Mouse (Mus musculus) CH12.LX (cell line): ENCODE results near the gene Pabpn1l. TPM values are rescaled to one million over a fixed set of nuclear protein-coding genes. Genes with fewer than 3 reads are reported as not detected.

Experiments
- DNase-seq: peaks from one replicate; pipeline ENCODE4 v3.0.0-alpha.2; 2013; ENCODE audit errors: extremely low read depth
- H3K27ac ChIP-seq: 2 replicates; pipeline ENCODE4 v1.5.1; 2012; ENCODE audit warnings: low read depth, mild to moderate bottlenecking, control low read depth, moderate library complexity; ENCODE audit not compliant: insufficient read depth
- H3K27me3 ChIP-seq: replicated peaks from 2 replicates; pipeline ENCODE3; 2012; ENCODE audit warnings: inconsistent platforms
- H3K36me3 ChIP-seq, 2 experiments: replicated peaks in 1 of 2; 2 replicates each; pipeline versions ENCODE3 to v1.6.1; 2012; ENCODE audit warnings: inconsistent platforms in 1 of 2, low read length in 1 of 2, mild to moderate bottlenecking in 1 of 2, mixed read lengths in 1 of 2, moderate library complexity in 1 of 2; ENCODE audit not compliant: control insufficient read depth in 1 of 2, insufficient read depth in 1 of 2
- H3K4me1 ChIP-seq, 2 experiments: 2 replicates each; pipeline ENCODE4 v1.6.1; 2012; ENCODE audit warnings: inconsistent platforms in 1 of 2, moderate library complexity in 1 of 2; ENCODE audit not compliant: insufficient read depth in 2 of 2, control insufficient read depth in 1 of 2
- H3K4me2 ChIP-seq: 2 replicates; pipeline ENCODE4 v1.6.1; 2012; ENCODE audit warnings: low read depth, mild to moderate bottlenecking, control low read depth; ENCODE audit not compliant: poor library complexity, insufficient read depth, severe bottlenecking
- H3K4me3 ChIP-seq, 3 experiments: fragments of 150-350 bp in 1 of 3; sonication (generic) in 1 of 3; replicated peaks in 1 of 3; 2 replicates each; pipeline versions ENCODE3 to v1.5.1; 2011 to 2012; ENCODE audit warnings: low read depth in 2 of 3, low read length in 2 of 3, mild to moderate bottlenecking in 2 of 3, moderate library complexity in 2 of 3, control low read depth in 1 of 3, improper control_type of control experiment in 1 of 3, inconsistent platforms in 1 of 3, mixed read lengths in 1 of 3; ENCODE audit not compliant: poor library complexity in 1 of 3
- H3K79me2 ChIP-seq: replicated peaks from 2 replicates; pipeline ENCODE4 v1.6.1; 2012; ENCODE audit warnings: mild to moderate bottlenecking, moderate library complexity; ENCODE audit not compliant: control insufficient read depth, poor library complexity, insufficient read depth, severe bottlenecking; ENCODE audit errors: extremely low read depth
- H3K9ac ChIP-seq: 2 replicates; pipeline ENCODE4 v1.6.1; 2012; ENCODE audit warnings: low read depth, mild to moderate bottlenecking, control low read depth, moderate library complexity; ENCODE audit not compliant: insufficient read depth
- H3K9me3 ChIP-seq: replicated peaks from 2 replicates; pipeline ENCODE3; 2012; ENCODE audit warnings: low read length, inconsistent platforms, mixed read lengths
- BHLHE40 ChIP-seq: IDR thresholded peaks from 2 replicates; pipeline ENCODE4 v1.6.1; 2011; ENCODE audit warnings: mild to moderate bottlenecking, low read depth, low read length, improper control_type of control experiment
- CHD1 ChIP-seq: IDR thresholded peaks from 2 replicates; pipeline ENCODE4 v1.6.1; 2012; ENCODE audit warnings: low read depth, low read length, improper control_type of control experiment, inconsistent platforms
- CHD2 ChIP-seq: IDR thresholded peaks from 2 replicates; pipeline ENCODE4 v1.6.1; 2011; ENCODE audit warnings: low read length, improper control_type of control experiment
- EP300 ChIP-seq: IDR thresholded peaks from 2 replicates; pipeline ENCODE4 v1.6.1; 2011; ENCODE audit warnings: low read length, improper control_type of control experiment
- ETS1 ChIP-seq: conservative IDR thresholded peaks from 2 replicates; pipeline ENCODE4 v1.6.1; 2012; ENCODE audit warnings: low read depth, mild to moderate bottlenecking, inconsistent platforms, low read length, improper control_type of control experiment, moderate library complexity
- GABPA ChIP-seq: IDR thresholded peaks from 2 replicates; pipeline ENCODE4 v1.6.1; 2012; ENCODE audit warnings: low read depth, low read length, improper control_type of control experiment, inconsistent platforms; ENCODE audit not compliant: insufficient replicate concordance
- JUN ChIP-seq: IDR thresholded peaks from 2 replicates; pipeline ENCODE4 v1.6.1; 2011; ENCODE audit warnings: low read depth, mild to moderate bottlenecking, low read length, improper control_type of control experiment, moderate library complexity; ENCODE audit not compliant: insufficient read depth
- JUND ChIP-seq: conservative IDR thresholded peaks from 2 replicates; pipeline ENCODE4 v1.6.1; 2011; ENCODE audit warnings: low read depth, low read length, improper control_type of control experiment
- KAT2A ChIP-seq: IDR thresholded peaks from 2 replicates; pipeline ENCODE4 v1.6.1; 2012; ENCODE audit warnings: low read length, improper control_type of control experiment, inconsistent platforms; ENCODE audit not compliant: insufficient replicate concordance
- MAFK ChIP-seq: IDR thresholded peaks from 2 replicates; pipeline ENCODE4 v1.6.1; 2011; ENCODE audit warnings: low read length, improper control_type of control experiment; ENCODE audit not compliant: insufficient replicate concordance
- MAX ChIP-seq: IDR thresholded peaks from 2 replicates; pipeline ENCODE4 v1.6.1; 2011; ENCODE audit warnings: low read length, improper control_type of control experiment
- MEF2A ChIP-seq: IDR thresholded peaks from 2 replicates; pipeline ENCODE4 v1.6.1; 2014; ENCODE audit warnings: low read depth, mild to moderate bottlenecking, inconsistent platforms, low read length, improper control_type of control experiment, borderline replicate concordance
- NRF1 ChIP-seq: IDR thresholded peaks from 2 replicates; pipeline ENCODE4 v1.6.1; 2014; ENCODE audit warnings: low read depth, mild to moderate bottlenecking, inconsistent platforms, low read length, improper control_type of control experiment, moderate library complexity
- PAX5 ChIP-seq: IDR thresholded peaks from 2 replicates; pipeline ENCODE4 v1.6.1; 2012; ENCODE audit warnings: low read length, inconsistent platforms, mixed read lengths
- POLR2A ChIP-seq: IDR thresholded peaks from 2 replicates; pipeline ENCODE4 v1.6.1; 2011; ENCODE audit warnings: low read depth, mild to moderate bottlenecking, improper control_type of control experiment, low read length
- POLR2AphosphoS2 ChIP-seq: IDR thresholded peaks from 2 replicates; pipeline ENCODE4 v1.6.1; 2011; ENCODE audit warnings: low read depth, low read length, improper control_type of control experiment
- RAD21 ChIP-seq: IDR thresholded peaks from 2 replicates; pipeline ENCODE4 v1.6.1; 2011; ENCODE audit warnings: low read depth, mild to moderate bottlenecking, low read length, improper control_type of control experiment, moderate library complexity
- RCOR1 ChIP-seq: conservative IDR thresholded peaks from 2 replicates; pipeline ENCODE4 v1.6.1; 2012; ENCODE audit warnings: low read depth, mild to moderate bottlenecking, inconsistent platforms, low read length, improper control_type of control experiment
- SIN3A ChIP-seq: IDR thresholded peaks from 2 replicates; pipeline ENCODE4 v1.6.1; 2012; ENCODE audit warnings: low read length, improper control_type of control experiment, inconsistent platforms
- TBP ChIP-seq: conservative IDR thresholded peaks from 2 replicates; pipeline ENCODE4 v1.6.1; 2011; ENCODE audit warnings: low read depth, low read length, improper control_type of control experiment
- UBTF ChIP-seq: IDR thresholded peaks from 2 replicates; pipeline ENCODE4 v1.6.1; 2012; ENCODE audit warnings: low read depth, mild to moderate bottlenecking, inconsistent platforms, low read length, improper control_type of control experiment, moderate library complexity
- ZC3H11A ChIP-seq: IDR thresholded peaks from 2 replicates; pipeline ENCODE4 v1.6.1; 2012; ENCODE audit warnings: low read depth, mild to moderate bottlenecking, inconsistent platforms, low read length, improper control_type of control experiment
- ZNF384 ChIP-seq: IDR thresholded peaks from 2 replicates; pipeline ENCODE4 v1.6.1; 2012; ENCODE audit warnings: low read depth, low read length, improper control_type of control experiment, inconsistent platforms
- dilution Hi-C: fragments of 300-500 bp; cut with MboI; formaldehyde crosslinking; loops from 2 replicates; pipeline ENCODE4 v1.14.3; 2020; ENCODE audit warnings: low sequenced_read_pairs; ENCODE audit not compliant: extremely low pct_unique_long_range_greater_than_20kb, extremely low pct_ligation_motif_present
- in situ Hi-C: fragments of 300-500 bp; cut with MboI; formaldehyde crosslinking; loops from 3 replicates; pipeline ENCODE4 v1.14.3; 2019; ENCODE audit warnings: low sequenced_read_pairs, low pct_ligation_motif_present, low pct_unique_long_range_greater_than_20kb, mixed read lengths
- polyA plus RNA-seq: library from polyadenylated mRNA; unstranded; fragments of >175 nt; gene quantifications from 2 replicates; pipeline ENCODE4 v1.2.1, GENCODE M21; 2012; ENCODE audit warnings: low read depth; ENCODE audit not compliant: insufficient read length
- total RNA-seq, 2 experiments: library from RNA; depleted of rRNA; stranded (reverse); fragments of 300-350 nt in 1 of 2; fragments of >200 nt in 1 of 2; gene quantifications; 2 replicates each; pipeline ENCODE4 v1.2.3; 2012 to 2014

Pabpn1l gene
- total and polyA plus RNA-seq, 3 experiments: not detected

DNA sequence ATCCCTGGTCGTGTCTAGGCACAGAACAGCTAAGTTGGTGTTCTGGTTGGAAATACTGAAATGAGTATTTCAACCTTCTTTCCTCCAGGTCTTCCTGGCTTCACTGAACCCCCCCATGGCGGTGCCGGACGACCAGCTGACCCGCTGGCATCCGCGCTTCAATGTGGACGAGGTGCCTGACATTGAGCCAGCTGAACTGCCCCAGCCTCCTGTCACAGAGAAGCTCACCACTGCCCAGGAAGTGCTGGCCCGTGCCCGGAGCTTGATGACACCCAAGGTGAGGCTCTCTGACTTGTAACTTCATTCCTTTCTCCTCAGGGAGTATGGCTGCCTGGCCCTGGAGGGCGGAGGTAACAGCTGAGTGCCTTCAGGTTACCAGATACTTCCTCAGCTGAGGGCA lies 51.4 kb downstream of the Pabpn1l start:
- H3K79me2 ChIP-seq: peaks cover 27% of the 10 kb centered on the region
- H3K27me3 ChIP-seq: no peaks in the 10 kb centered on the region
- peaks cover 16 to 54% of the 10 kb centered on the region in 2 experiments for H3K4me1 ChIP-seq
- H3K4me3 ChIP-seq: no peak overlapping the region
- H3K27ac ChIP-seq: no peak overlapping the region
- H3K36me3 ChIP-seq: peaks cover 42 to 62% of the 10 kb centered on the region in 2 experiments
- no peak overlapping the region for H3K4me2 ChIP-seq
- H3K9me3 ChIP-seq: no peaks in the 10 kb centered on the region
- dilution Hi-C loops (no loop called here), in situ Hi-C loops (no loop called here)
- no peak overlapping the region for H3K9ac ChIP-seq
- DNase-seq: no peak
- TF ChIP-seq SIN3A (no peak), RAD21 (no peak), TBP (no peak), JUN (no peak), ZNF384 (no peak), UBTF (no peak), RCOR1 (no peak), ETS1 (no peak), MAX (no peak), MEF2A (no peak), EP300 (no peak), GABPA (no peak), KAT2A (no peak), CHD2 (no peak), ZC3H11A (no peak), CHD1 (no peak), NRF1 (no peak), JUND (no peak), BHLHE40 (no peak)

DNA sequence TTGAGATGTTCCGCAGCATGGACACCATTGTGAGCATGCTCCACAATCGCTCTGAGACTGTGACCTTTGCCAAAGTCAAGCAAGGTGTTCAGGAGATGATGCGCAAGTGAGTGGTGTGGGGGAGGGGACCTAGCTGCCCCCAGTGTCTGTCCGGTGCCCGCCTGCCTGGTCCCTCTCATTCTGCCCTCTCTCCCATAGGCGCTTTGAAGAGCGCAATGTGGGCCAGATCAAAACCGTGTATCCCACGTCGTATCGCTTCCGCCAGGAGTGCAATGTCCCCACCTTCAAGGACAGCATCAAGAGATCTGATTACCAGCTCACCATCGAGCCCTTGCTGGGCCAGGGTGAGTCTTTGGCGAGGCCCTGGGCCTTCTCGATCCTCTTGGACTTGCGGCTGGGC lies 52.5 kb downstream of the Pabpn1l start:
- dilution Hi-C loops (no loop called here), in situ Hi-C loops (no loop called here)
- no peak for TF ChIP-seq RCOR1
- TF ChIP-seq MAFK: no peak
- no peak for TF ChIP-seq ZNF384
- no peak for TF ChIP-seq JUN
- TF ChIP-seq POLR2AphosphoS2: no peak
- no peak for TF ChIP-seq BHLHE40
- no peak for TF ChIP-seq POLR2A
- TF ChIP-seq EP300: no peak
- no peak for TF ChIP-seq PAX5
- Histone ChIP-seq H3K27ac (no peak overlapping the region), H3K9me3 (no peaks in the 10 kb centered on the region), H3K4me1 (peaks cover 16 to 53% of the 10 kb centered on the region in 2 experiments), H3K27me3 (no peaks in the 10 kb centered on the region), H3K9ac (no peak overlapping the region), H3K79me2 (peaks cover 16% of the 10 kb centered on the region), H3K4me3 (no peak overlapping the region), H3K4me2 (no peak overlapping the region), H3K36me3 (peaks cover 42 to 69% of the 10 kb centered on the region in 2 experiments)
- DNase-seq: no peak

Other genes with a start within 250 kb of the Pabpn1l start
- gene Zc3h18, start 246.1 kb downstream of the Pabpn1l start, total RNA-seq (2012; rRNA removed): 58.5 and 66.0 TPM in 2 replicates
- 34.6 and 36.3 TPM in 2 replicates for gene Zc3h18, start 246.1 kb downstream of the Pabpn1l start, total RNA-seq (2014; rRNA removed)
- 81.6 and 83.0 TPM in 2 replicates for gene Zc3h18, start 246.1 kb downstream of the Pabpn1l start, polyA plus RNA-seq
- 0.21 TPM in 1 of 2 replicates, not detected in the other for gene Il17c, start 200.7 kb downstream of the Pabpn1l start, total RNA-seq (2012; rRNA removed)
- gene Il17c, start 200.7 kb downstream of the Pabpn1l start, total RNA-seq (2014; rRNA removed): not detected in 2 replicates
- 0.33 TPM in 1 of 2 replicates, not detected in the other for gene Il17c, start 200.7 kb downstream of the Pabpn1l start, polyA plus RNA-seq
- 978 and 1,119 TPM in 2 replicates for gene Cyba, start 189.8 kb downstream of the Pabpn1l start, total RNA-seq (2012; rRNA removed)
- gene Cyba, start 189.8 kb downstream of the Pabpn1l start, total RNA-seq (2014; rRNA removed): 450 and 466 TPM in 2 replicates
- 848 and 1,050 TPM in 2 replicates for gene Cyba, start 189.8 kb downstream of the Pabpn1l start, polyA plus RNA-seq
- 42.5 and 54.0 TPM in 2 replicates for gene Mvd, start 179.3 kb downstream of the Pabpn1l start, total RNA-seq (2012; rRNA removed)
- 56.2 and 80.3 TPM in 2 replicates for gene Mvd, start 179.3 kb downstream of the Pabpn1l start, total RNA-seq (2014; rRNA removed)
- gene Mvd, start 179.3 kb downstream of the Pabpn1l start, polyA plus RNA-seq: 47.3 and 50.3 TPM in 2 replicates
- 0.47 and 1.0 TPM in 2 replicates for gene Snai3, start 162.0 kb downstream of the Pabpn1l start, total RNA-seq (2012; rRNA removed)
- 0.28 and 0.44 TPM in 2 replicates for gene Snai3, start 162.0 kb downstream of the Pabpn1l start, total RNA-seq (2014; rRNA removed)
- 0.19 and 0.49 TPM in 2 replicates for gene Snai3, start 162.0 kb downstream of the Pabpn1l start, polyA plus RNA-seq
- 8.5 and 9.1 TPM in 2 replicates for gene Rnf166, start 146.7 kb downstream of the Pabpn1l start, total RNA-seq (2012; rRNA removed)
- gene Rnf166, start 146.7 kb downstream of the Pabpn1l start, total RNA-seq (2014; rRNA removed): 6.5 and 7.7 TPM in 2 replicates
- gene Rnf166, start 146.7 kb downstream of the Pabpn1l start, polyA plus RNA-seq: 12.9 and 13.0 TPM in 2 replicates
- 40.4 and 55.7 TPM in 2 replicates for gene Ctu2, start 146.6 kb downstream of the Pabpn1l start, total RNA-seq (2012; rRNA removed)
- gene Ctu2, start 146.6 kb downstream of the Pabpn1l start, total RNA-seq (2014; rRNA removed): 23.8 and 27.9 TPM in 2 replicates
- gene Ctu2, start 146.6 kb downstream of the Pabpn1l start, polyA plus RNA-seq: 63.1 and 80.6 TPM in 2 replicates
- 52.1 and 59.7 TPM in 2 replicates for gene Piezo1, start 71.4 kb downstream of the Pabpn1l start, total RNA-seq (2012; rRNA removed)
- 15.1 and 21.1 TPM in 2 replicates for gene Piezo1, start 71.4 kb downstream of the Pabpn1l start, total RNA-seq (2014; rRNA removed)
- 26.5 and 41.6 TPM in 2 replicates for gene Piezo1, start 71.4 kb downstream of the Pabpn1l start, polyA plus RNA-seq
- 50.0 and 53.7 TPM in 2 replicates for gene Cdt1, start 54.7 kb downstream of the Pabpn1l start, total RNA-seq (2012; rRNA removed)
- gene Cdt1, start 54.7 kb downstream of the Pabpn1l start, total RNA-seq (2014; rRNA removed): 46.0 and 54.2 TPM in 2 replicates
- gene Cdt1, start 54.7 kb downstream of the Pabpn1l start, polyA plus RNA-seq: 57.6 and 67.3 TPM in 2 replicates
- 524 and 653 TPM in 2 replicates for gene Aprt, start 45.8 kb downstream of the Pabpn1l start, total RNA-seq (2012; rRNA removed)
- 453 and 516 TPM in 2 replicates for gene Aprt, start 45.8 kb downstream of the Pabpn1l start, total RNA-seq (2014; rRNA removed)
- gene Aprt, start 45.8 kb downstream of the Pabpn1l start, polyA plus RNA-seq: 543 and 561 TPM in 2 replicates
- gene Galns, start 11.3 kb downstream of the Pabpn1l start, total RNA-seq (2012; rRNA removed): 19.8 and 25.6 TPM in 2 replicates
- 13.2 and 16.4 TPM in 2 replicates for gene Galns, start 11.3 kb downstream of the Pabpn1l start, total RNA-seq (2014; rRNA removed)
- 23.5 and 25.6 TPM in 2 replicates for gene Galns, start 11.3 kb downstream of the Pabpn1l start, polyA plus RNA-seq
- gene Trappc2l, start 11.1 kb downstream of the Pabpn1l start, total RNA-seq (2012; rRNA removed): 64.2 and 67.0 TPM in 2 replicates
- gene Trappc2l, start 11.1 kb downstream of the Pabpn1l start, total RNA-seq (2014; rRNA removed): 10.1 and 15.7 TPM in 2 replicates
- gene Trappc2l, start 11.1 kb downstream of the Pabpn1l start, polyA plus RNA-seq: 36.0 and 38.8 TPM in 2 replicates
- gene Cbfa2t3, start 76.4 kb upstream of the Pabpn1l start, total RNA-seq (2012; rRNA removed): 2.1 and 3.4 TPM in 2 replicates
- 0.43 and 0.47 TPM in 2 replicates for gene Cbfa2t3, start 76.4 kb upstream of the Pabpn1l start, total RNA-seq (2014; rRNA removed)
- gene Cbfa2t3, start 76.4 kb upstream of the Pabpn1l start, polyA plus RNA-seq: 16.5 and 22.6 TPM in 2 replicates
- 8.8 and 9.0 TPM in 2 replicates for gene Acsf3, start 152.7 kb upstream of the Pabpn1l start, total RNA-seq (2012; rRNA removed)
- 2.0 and 2.2 TPM in 2 replicates for gene Acsf3, start 152.7 kb upstream of the Pabpn1l start, total RNA-seq (2014; rRNA removed)
- gene Acsf3, start 152.7 kb upstream of the Pabpn1l start, polyA plus RNA-seq: 10.4 and 12.7 TPM in 2 replicates
- gene Cdh15, start 225.2 kb upstream of the Pabpn1l start, total RNA-seq (2012; rRNA removed): not detected in 2 replicates
- not detected in 2 replicates for gene Cdh15, start 225.2 kb upstream of the Pabpn1l start, total RNA-seq (2014; rRNA removed)
- gene Cdh15, start 225.2 kb upstream of the Pabpn1l start, polyA plus RNA-seq: not detected in 2 replicates